Mouse (Mus musculus) adrenal gland, adult 8-10 months (tissue): Measurements from ENCODE around the gene Epn2. TPM values are rescaled to one million over a fixed set of nuclear protein-coding genes. Genes with fewer than 3 reads are reported as not detected.
"Not testable (repeated sequence)": the region's sequence is repeated elsewhere in the genome, so short reads cannot be mapped to it uniquely, and the experiment has no call there.

Experiments used
- DNase-seq: peaks from one replicate; pipeline ENCODE4 v3.0.0; 2022
- total RNA-seq, 4 experiments: library from RNA; stranded (reverse); gene quantifications; 2 replicates each; pipeline ENCODE4 v1.2.4; 2022

Epn2 gene
- total RNA-seq, 4 experiments from 2014 or later, result 27.6 to 47.1 (median 35.7) TPM

DNA sequence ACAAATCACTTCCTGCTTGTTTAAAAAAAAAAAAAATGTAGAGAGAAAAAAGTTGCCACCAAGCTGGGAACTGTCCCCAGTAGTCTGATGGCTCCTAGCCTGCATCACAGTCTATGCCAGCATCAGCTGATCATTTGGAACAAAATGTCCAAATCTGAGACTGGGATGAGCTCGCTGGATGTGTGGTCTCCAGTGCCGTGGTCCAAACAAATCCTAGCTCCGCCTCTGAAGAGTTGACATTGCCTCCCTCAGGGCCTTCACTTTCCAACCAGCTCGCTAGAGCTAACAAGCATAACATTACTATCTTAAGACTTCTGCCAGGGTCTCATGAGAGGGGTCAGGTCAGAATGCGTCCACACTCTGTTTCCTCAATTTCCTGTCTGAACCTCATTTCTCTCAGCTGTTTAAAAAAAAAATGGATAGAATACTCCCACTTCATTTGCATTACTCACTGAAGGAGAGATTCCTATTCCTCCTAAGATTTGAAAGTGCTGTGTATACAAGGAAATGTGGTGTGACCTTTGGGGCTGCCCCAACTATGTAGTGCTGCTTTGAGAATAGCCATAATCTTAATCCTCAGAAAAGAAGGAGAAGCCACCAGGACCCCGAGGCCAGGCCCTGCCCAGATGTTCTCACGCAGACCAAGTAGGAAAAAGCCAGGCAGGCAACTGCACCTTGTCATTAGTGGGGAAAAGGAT, 11.2 kb upstream of the Epn2 start:
- no peak for DNase-seq

DNA sequence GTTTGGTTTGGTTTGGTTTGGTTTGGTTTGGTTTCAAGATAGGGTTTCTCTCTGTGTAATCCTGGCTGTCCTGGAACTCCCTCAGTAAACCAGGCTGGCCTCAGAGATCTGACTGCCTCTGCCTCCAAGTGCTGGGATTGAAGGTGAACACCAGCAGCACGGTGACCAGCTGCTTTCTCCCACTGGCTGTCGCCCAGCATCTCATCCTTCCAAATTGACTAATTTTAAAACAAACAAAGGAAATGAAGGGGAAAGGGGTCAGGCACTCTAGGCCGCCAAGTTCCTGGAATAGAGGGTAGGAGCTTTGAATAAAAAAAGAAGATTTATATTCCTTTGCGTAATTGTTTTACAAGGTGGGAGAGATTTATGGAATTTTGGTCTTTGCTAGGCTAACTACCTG, 5.9 kb upstream of the Epn2 start:
- DNase-seq, result no peak

DNA sequence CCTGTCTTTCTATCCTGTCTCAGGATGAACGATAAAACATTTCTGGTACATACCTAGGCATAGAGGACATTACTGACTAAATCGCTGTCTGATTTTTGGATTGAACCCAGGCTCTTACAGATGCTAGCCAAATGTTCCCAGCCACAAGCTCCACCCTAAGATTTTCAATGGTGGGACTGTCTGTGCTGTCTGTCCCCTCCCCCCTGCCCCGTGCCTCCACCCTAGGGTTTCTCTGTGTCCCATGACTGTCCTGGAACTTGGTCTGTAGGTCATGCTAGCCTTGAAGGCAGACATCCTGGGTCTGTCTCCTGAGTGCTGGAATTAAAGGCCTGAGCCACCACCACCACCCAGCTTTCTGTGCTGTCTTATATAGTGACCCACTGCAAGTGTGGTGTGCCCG, 5.3 kb upstream of the Epn2 start:
- DNase-seq, result no peak

DNA sequence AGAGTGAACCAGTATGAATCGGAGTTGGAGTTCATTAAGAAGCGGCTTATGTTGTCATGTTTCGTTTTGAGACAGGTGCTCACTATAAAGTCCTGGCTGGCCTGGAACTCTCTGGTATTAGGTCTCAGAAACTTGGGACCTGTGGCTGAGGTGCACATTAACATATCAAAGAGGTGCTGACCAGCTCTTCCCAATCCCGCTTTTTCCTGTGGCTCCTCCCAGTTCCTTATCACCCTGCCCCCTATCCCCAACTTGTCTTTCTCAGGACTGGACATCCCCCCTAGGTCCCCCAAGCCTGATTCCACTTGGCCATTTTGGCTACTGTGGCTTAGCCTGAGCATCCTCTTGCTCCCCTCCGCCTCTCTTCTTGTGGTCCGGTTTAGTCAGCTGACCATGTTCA, 4.6 kb upstream of the Epn2 start:
- no peak for DNase-seq

DNA sequence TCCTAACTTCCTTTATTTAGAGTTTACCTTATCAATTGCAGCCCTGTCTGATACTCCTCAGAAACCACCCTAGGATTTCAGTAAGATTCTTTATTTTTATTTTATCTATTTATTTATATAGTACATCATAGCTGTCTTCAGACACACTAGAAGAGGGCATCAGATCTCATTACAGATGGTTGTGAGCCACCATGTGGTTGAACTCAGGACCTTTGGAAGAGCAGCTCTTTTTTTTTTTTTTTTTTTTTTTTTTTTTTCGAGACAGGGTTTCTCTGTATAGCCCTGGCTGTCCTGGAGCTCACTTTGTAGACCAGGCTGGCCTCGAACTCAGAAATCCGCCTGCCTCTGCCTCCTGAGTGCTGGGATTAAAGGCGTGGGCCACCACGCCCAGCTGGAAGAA, 3.3 kb upstream of the Epn2 start:
- DNase-seq, result not testable (repeated sequence)

DNA sequence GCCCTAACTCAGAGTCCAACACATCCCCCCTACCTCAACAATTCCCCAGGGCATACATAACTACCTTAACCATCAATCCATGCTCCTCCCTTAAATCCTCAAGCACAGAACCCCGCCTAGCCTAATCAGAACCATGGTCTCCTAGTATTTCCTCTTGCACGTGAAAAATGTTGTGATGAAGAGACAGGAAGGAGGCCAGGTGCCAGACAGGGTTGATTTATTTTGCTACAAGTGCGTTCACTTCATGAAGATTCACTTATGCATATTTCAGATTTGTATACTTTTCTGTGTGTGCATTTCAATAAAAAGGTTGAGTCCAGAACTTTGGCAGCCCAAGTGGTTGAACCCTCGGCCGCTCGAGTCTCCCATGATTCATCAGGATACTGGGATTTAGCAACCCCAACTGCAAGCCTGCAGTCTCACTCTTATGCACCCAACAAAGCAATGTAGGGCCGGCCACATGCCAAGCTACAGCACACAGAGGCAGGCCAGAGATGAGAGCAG, 443 bp upstream of the Epn2 start:
- DNase-seq, result peak; percentile 22

DNA sequence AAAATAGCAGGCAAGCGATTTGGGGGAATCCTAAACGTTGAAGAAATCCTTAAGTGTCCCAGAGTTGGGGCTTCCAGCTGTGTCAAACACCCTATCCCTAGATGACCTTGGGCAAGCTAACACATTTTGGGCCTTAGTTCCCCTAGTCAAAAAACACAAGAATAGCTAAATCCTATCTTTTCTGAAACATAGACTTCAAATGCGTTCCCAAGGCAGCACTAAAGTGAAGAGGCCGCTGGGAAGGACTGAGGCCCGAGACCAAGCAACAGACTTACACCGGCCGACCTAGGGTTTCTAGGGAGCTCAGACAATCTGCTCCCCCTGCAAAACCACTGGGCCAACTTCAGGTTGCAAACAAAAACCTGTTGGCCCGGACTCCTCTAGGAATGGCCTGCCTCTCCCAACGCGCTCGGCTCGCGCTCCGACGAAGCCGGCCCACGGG, 925 bp downstream of the Epn2 start:
- DNase-seq, result no peak

DNA sequence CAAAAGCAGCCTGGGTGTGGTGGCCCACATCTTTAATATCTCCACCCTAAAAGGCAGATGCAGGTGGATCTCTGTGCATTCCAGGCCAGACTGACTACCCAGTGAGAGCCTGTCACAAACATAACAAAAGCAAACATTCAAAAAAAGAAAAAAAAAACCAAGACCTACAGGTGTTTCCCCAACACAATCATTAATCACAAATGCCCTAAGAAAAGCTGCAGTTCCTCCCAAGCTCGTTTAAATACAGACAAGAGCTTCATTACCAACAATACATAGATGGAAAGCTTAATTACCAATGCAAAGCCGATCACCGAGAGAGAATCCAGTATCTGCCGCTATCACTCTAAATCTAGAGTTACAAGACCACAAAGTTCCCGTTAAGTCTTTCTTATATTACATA, 1.5 kb downstream of the Epn2 start:
- DNase-seq, result no peak

DNA sequence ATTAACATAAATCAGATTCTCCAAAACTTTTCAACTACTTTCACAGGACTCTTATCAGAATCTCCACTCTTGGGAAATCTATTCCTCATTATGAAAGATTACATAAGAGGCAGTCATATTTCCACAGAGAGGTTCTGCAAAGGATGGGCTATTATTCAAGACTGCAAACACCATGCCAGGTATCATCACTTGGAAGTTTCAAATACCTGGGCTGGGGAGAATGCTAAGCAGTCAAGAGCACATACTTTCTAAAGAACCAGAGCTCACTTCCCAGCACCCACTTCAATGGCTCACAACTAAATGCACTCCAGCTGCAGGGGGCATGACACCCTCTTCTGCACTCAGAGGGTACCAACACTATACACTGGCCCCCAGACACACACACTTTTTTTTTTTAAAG, 2.1 kb downstream of the Epn2 start:
- DNase-seq, result no peak

DNA sequence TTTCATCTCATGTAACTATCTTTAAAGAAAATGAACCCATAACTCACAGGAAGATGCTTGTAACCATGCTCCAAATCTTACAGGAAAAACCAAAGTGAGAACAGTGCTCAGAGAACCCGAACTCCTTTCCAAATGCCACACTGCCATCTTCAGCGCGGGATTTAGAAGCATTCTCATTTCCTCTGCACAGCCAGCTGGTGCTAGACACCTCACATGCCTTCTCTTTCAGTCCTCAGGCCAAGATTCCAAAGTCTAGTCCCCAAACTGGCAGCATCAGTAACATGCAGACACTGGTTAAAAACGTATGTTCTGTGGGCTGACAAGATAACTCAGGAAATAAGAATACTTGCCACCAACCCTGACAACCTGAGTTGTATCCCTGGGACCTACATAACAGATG, 6.2 kb downstream of the Epn2 start:
- DNase-seq, result no peak

DNA sequence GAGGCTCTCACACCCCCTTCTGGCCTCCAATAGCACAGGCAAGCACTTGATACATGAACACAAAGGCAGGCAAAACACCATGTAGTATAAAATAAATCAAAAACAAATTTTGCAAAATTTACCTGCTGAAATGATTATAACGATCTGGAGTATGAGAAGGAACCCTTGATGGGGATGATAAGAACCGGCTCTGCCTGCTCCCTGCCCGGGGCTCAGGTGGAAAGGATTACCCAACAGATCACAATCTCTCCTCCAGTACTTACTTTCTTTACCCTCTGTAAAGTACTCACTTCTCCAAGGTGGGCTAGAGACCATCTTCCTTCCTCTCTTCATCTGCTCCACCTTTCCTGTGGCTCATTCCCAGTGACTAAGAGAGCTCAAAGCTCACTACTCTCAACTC, 8.3 kb downstream of the Epn2 start:
- no peak for DNase-seq

DNA sequence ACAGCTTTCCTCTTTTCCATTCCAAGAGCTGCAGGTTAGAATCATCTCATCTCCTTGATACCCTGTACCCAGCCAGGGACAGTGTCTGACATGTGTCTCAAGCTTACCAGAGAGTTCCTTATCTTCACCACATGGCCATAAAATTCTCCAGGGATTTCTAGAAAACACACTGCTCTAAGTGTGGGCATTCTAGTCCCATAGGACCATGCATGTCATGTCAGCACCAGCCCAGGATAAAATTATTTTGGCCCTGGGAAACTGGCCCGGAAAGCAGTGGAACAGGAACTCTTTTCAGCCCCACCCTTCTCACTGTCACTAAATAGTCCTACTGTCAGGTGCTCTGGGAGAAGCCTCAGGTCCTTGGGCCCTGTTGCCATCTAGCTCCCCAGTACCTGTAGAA, 9.8 kb downstream of the Epn2 start:
- DNase-seq, result no peak

DNA sequence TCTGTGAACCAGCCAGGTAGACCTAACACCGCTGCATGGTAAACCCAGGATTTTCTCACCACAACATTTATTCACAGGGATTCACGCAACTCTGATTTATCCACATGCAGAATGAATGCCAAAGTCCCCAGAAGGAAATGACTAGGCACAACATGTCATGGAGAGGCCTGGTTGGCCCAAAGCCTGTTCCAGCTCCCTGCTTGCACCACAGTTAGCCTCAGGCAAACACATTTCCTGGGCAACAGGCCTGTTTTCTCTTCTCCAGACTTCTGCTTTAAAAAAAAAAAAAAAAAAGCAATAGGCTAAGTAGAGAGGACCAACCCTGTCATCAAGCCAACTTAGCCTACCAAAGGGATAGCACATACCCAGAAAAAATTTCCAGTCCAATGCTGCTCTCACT, 14.9 kb downstream of the Epn2 start:
- DNase-seq, result peak; percentile 50

DNA sequence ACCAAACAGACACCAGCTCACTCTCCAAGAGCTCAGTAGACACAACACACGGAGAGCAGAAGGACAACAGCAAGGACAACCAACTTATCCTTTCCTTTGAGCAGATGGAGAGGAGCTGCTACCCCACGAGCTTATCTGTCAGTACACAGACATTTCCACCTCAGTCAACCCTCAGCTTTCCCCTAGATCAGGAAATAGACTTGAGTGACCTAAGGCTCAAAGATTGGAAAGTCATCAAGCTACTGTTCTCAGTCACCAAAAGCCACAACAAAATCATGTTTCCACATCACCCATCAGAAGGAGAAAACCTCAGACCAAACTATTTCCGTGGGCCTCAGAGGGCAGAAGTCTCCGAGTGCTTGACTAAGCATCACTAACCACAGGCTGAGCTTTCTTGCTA, 15.5 kb downstream of the Epn2 start:
- DNase-seq, result no peak

DNA sequence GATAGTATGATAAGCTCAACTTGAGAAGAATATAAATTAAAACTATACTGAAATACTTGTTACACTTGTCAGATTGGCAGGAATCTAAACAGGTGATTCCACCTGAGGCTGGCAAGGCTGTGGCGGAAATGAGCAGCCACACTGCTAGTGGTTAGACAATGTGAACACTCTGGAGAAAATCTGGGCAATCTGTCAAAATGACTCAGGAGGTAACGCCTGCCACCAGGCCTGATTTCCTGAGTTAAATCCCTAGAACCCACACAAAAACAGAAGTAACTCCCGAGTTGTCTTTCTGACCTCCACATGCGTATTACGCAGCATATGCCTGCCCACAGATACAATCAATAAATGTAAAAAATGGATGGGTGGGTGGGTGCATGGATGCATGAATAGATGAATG, 17.1 kb downstream of the Epn2 start:
- no peak for DNase-seq

DNA sequence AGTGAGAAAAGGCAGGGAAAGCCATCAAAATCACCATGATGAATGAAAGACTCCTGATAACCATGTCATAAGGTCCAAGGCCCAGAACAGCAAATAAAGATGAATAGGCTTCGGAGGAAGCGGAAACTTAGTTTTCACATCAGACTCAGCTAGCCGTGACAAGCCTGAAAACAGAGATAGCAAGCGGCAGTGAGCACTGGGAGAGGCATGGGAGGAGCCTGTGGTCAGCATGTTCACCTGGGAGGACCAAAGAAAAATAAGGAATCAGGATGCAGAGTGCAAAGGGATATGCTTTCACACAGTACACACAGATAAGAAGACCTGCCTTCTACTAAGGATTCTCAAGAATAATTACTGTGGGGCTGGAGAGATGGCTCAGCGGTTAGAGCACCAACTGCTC, 19.9 kb downstream of the Epn2 start:
- no peak for DNase-seq

DNA sequence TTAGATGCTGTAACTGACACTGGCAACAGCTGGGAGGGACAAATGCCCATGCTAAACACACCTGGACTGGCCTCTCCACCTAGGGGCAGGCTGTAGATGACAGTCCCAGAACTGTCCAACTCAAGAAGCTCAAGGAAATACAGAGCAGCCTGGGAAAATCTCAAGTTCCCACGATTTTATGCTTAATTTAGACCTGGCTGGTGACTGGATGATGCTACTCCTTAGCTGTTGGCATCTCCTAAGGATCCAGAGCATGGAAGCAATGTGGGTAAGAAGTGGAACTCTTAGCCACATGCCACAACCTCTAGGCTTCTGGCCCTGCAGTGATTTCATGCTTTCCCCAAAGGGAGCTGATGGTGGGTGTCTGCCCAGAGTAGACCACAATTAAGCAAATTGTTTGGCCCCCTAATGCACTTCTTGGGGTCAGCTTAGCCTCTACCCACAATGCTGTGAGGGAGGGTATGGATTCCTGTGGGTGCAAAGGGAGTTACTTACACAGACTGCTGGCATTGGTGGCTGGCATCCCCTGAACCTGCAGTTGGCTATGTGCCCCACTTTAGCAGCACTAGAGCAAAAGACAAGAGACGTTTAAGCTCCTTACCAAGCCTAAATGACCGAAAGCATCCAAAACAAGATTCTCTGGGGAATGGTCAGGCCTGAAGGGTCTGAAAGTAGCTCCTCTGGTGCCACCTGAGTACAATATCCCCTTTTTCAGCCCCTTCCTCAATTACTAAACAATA, 26.3 kb downstream of the Epn2 start:
- DNase-seq, result no peak

DNA sequence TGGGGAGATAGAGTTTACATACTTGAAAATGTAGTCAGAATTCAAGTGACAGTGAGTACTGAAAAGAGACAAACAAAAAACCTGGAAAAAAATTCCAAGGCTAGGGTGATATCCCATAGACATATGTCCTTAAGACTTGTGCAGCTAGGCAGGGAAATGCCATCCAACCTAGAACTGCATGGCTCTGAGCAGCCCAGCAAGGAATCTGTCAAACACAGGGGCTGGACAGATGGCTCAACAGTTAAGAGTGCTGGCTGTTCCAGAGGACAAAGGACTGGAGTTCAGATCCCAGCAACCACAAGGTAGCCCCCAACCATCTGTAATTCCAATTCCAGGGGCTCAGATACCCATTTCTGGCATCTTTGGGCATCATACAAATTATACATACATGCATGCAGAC, 28.9 kb downstream of the Epn2 start:
- no peak for DNase-seq

DNA sequence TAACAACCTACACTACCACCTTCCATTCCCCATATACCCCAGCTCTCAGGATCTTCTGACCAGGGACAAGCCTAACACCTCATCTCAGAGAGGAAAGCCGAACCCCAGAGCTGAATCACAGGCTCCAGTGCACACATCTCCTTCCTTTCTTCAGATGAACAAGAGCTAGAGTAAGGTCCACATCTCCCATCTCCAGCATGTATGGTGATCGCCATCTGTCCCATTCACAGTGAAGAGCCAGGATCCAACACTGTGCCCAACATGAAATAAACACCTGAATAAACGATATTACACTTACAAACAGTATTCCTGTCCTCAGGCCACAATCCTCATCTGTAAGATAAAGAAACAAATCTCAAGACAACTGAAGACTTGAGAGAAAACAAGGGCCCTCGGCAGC, 31.8 kb downstream of the Epn2 start:
- DNase-seq, result no peak

DNA sequence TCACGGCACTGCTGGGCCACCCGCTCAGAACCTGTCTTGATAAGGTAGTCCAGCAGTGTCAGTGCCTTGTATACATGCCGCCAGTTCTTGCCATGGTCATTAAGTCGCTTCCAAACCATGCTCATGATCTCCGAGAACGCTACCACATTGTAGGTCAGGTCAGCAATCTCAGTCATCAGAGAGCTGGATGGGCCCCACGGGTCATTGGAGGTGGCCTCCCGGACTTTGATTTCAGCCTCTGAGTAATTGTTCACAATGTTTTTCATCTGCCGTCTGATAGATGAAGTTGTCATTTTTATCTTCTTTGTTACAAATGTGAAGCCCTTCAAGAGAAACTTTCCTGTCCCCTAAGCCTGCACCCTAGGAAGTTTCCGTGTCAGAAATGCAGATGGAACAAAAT, 33.0 kb downstream of the Epn2 start:
- no peak for DNase-seq

DNA sequence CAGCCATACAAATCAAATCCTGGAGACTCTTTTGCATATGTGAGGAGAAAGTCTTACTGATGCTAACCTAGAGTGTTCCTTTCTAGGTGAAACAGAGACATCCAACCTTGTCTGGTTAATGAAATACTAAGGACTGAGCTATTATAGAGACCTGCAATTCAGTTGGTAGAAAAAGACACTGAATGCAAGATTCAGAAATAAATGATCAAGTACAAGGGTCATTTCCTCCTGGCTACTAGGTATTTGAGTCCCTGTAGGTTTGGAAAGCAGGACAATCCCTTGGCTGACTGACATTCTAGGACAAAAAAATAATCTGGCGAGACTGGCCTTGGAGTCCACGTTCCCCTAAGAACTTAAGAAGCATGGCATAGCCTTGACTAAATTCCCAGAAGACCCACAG, 33.9 kb downstream of the Epn2 start:
- no peak for DNase-seq

DNA sequence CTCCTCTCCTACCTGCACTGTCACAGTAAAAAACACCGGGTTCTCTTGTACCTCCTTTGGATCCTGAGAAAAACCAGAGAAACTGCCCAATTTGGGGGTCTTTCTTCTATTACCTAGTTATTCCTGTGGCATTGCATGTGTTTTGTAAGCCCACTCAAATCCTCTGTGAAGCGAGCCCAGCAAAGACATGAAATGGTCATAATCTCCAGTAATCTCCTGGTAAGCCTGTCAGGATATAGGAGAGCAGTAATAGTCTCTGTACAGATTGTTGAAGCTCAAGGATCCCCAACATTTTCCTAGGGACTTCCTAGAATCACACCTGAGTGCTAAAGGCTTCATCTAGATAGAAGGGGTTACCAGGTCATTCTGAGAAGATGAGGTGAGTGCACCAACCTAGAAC, 38.4 kb downstream of the Epn2 start:
- no peak for DNase-seq

DNA sequence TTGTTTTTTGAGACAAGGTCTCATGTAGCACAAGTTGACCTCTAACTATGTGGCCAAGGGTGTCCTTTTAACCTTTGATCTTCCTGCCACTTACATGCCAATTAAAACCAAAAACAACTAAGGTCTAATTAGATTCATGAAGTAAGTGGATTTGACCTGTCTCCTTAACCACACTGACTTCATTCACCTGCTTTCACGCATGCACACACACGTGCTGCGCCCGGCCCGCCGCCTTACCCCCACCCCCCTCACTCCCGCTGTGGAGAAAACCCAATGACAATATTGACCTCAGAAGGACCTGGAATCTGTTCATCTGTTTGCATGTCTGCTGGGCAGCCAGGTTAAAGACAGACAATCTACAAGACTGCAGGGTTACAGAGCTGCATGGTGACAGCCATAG, 38.8 kb downstream of the Epn2 start:
- DNase-seq, result no peak

DNA sequence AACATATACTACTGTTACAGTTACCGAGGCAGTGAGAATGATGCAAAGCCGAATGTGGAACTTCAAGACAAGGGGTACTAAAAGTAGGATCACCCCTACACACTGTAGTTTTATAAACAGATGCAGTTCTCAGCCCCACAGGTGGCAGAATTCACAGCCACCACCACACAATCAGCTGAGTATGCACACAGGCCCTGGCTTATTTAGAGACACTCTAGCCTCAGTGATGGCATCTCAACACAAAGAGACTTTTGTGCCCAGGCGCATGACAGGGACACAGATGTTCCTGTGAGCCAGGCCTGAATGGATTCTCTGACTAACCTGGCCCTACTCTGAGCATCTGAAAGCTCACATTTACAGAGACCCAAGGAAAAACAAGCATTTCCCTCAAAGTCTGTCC, 42.1 kb downstream of the Epn2 start:
- no peak for DNase-seq
